Mouse (Mus musculus): ENCODE measurements around the gene Tor1a. TPM values are rescaled to one million over a fixed set of nuclear protein-coding genes. Genes with fewer than 3 reads are reported as not detected.
A peak's percentile ranks its signal among the peaks of the same experiment; 100 is the strongest.

Tor1a gene
- polyA plus RNA-seq, 1 experiment: 42.7 TPM

GRCm38 (mm10) chr2:30965627-30966026, 2.1 kb downstream of the Tor1a start:
- Histone ChIP-seq H3K4me2 (ENCODE audit: low read depth) (no peak overlapping the region), H3K27me3 (ENCODE audit: control insufficient read depth, insufficient read depth, insufficient read length) (no peaks in the 10 kb centered on the region), H3K36me3 (ENCODE audit: control insufficient read depth, insufficient read depth) (peaks cover 18% of the 10 kb centered on the region)

GRCm38 (mm10) chr2:30962570-30963254, 5.0 kb downstream of the Tor1a start:
- TF ChIP-seq CEBPB (IDR thresholded peaks at IDR 0.05; ENCODE audit: insufficient read depth, poor library complexity, severe bottlenecking): no peak
- TF ChIP-seq POLR2AphosphoS2 (IDR thresholded peaks at IDR 0.05; ENCODE audit: insufficient read length, low read depth): no peak
- TF ChIP-seq E2F4 (IDR thresholded peaks at IDR 0.05; ENCODE audit: insufficient read depth): no peak
- peak in 1 of 3 experiments; percentile 41 for TF ChIP-seq MYOD1 (IDR thresholded peaks at IDR 0.05; ENCODE audit: control insufficient read depth in 1 of 3, insufficient read length in 2 of 3, low read depth in 2 of 3)
- H3ac ChIP-seq (ENCODE audit: control insufficient read depth, insufficient read length): no peak overlapping the region
- peaks cover 17% of the 10 kb centered on the region for H3K79me2 ChIP-seq (ENCODE audit: control insufficient read depth, insufficient read depth)
- peaks cover 31% of the 10 kb centered on the region for H3K36me3 ChIP-seq (ENCODE audit: control insufficient read depth, insufficient read depth)
- no peak overlapping the region for H3K4me3 ChIP-seq
- H3K4me2 ChIP-seq (ENCODE audit: low read depth): no peak overlapping the region
- no peaks in the 10 kb centered on the region for H3K27me3 ChIP-seq (ENCODE audit: control insufficient read depth, insufficient read depth, insufficient read length)

More at GRCm38 (mm10) chr2:30965627-30966026, 2.1 kb downstream of the Tor1a start:
- peaks cover 17% of the 10 kb centered on the region for H3K79me2 ChIP-seq (ENCODE audit: control insufficient read depth, insufficient read depth)
- no peak for TF ChIP-seq TCF12 (IDR thresholded peaks at IDR 0.05; ENCODE audit: insufficient read depth, poor library complexity, severe bottlenecking)
- TF ChIP-seq MAX (IDR thresholded peaks at IDR 0.05; ENCODE audit: low read depth): no peak
- TF ChIP-seq E2F4 (IDR thresholded peaks at IDR 0.05; ENCODE audit: insufficient read depth): no peak
- TF ChIP-seq REST (IDR thresholded peaks at IDR 0.05; ENCODE audit: insufficient read depth, insufficient read length): no peak
- TF ChIP-seq TCF3 (IDR thresholded peaks at IDR 0.05; ENCODE audit: insufficient read length, low read depth): no peak
- no peak for TF ChIP-seq SRF (IDR thresholded peaks at IDR 0.05; ENCODE audit: control insufficient read depth, insufficient read length, low read depth)
- no peak for TF ChIP-seq CEBPB (IDR thresholded peaks at IDR 0.05; ENCODE audit: insufficient read depth, poor library complexity, severe bottlenecking)
- TF ChIP-seq POLR2A (IDR thresholded peaks at IDR 0.05; ENCODE audit: insufficient read length, low read depth): no peak
- TF ChIP-seq POLR2AphosphoS2 (IDR thresholded peaks at IDR 0.05; ENCODE audit: insufficient read length, low read depth): no peak
- TF ChIP-seq USF1 (IDR thresholded peaks at IDR 0.05; ENCODE audit: low read depth): no peak
- no peak for TF ChIP-seq MYOD1 (IDR thresholded peaks at IDR 0.05; ENCODE audit: control insufficient read depth in 1 of 3, insufficient read length in 2 of 3, low read depth in 2 of 3)
- no peak for TF ChIP-seq MYOG (IDR thresholded peaks at IDR 0.05; ENCODE audit: control insufficient read depth in 1 of 3, insufficient read depth in 1 of 3, insufficient read length in 2 of 3, low read depth in 2 of 3)
- no peak overlapping the region for H3K4me3 ChIP-seq
- H3ac ChIP-seq (ENCODE audit: control insufficient read depth, insufficient read length): no peak overlapping the region

- H3K4me3 ChIP-seq: no peak overlapping the region
Observed at GRCm38 (mm10) chr2:30959856-30960255, 7.9 kb downstream of the Tor1a start.

DNA sequence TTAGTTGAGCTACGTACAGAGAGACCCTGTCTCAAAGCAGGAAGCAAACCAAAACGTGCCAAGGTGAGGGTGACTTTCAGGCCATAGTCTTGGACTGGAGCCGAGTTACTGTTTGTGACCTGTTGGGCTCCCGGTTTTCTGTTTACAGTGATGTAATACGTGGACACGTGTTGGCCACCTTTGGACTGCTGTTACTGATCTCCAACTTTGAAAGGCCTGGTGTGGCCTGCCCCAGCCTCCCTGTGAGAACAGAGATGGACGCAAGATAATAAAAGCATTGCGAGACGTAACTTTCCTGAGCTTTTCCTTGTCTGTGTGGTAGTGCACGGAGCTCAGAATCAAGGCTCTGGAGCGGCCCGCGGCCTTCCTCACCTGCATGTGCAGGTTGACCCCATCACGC, 9.0 kb downstream of the Tor1a start:
- Histone ChIP-seq H3K36me3 (ENCODE audit: control insufficient read depth, insufficient read depth) (peaks cover 27% of the 10 kb centered on the region), H3K27me3 (ENCODE audit: control insufficient read depth, insufficient read depth, insufficient read length) (no peaks in the 10 kb centered on the region), H3K4me3 (no peak overlapping the region), H3K4me2 (ENCODE audit: low read depth) (no peak overlapping the region), H3ac (ENCODE audit: control insufficient read depth, insufficient read length) (no peak overlapping the region), H3K79me2 (ENCODE audit: control insufficient read depth, insufficient read depth) (peaks cover 17% of the 10 kb centered on the region)
- no peak for TF ChIP-seq MAX (IDR thresholded peaks at IDR 0.05; ENCODE audit: low read depth)
- no peak for TF ChIP-seq MYOG (IDR thresholded peaks at IDR 0.05; ENCODE audit: control insufficient read depth in 1 of 3, insufficient read depth in 1 of 3, insufficient read length in 2 of 3, low read depth in 2 of 3)

More at GRCm38 (mm10) chr2:30959856-30960255, 7.9 kb downstream of the Tor1a start:
- Histone ChIP-seq H3K27me3 (ENCODE audit: control insufficient read depth, insufficient read depth, insufficient read length) (no peaks in the 10 kb centered on the region), H3K36me3 (ENCODE audit: control insufficient read depth, insufficient read depth) (peaks cover 34% of the 10 kb centered on the region), H3ac (ENCODE audit: control insufficient read depth, insufficient read length) (no peak overlapping the region), H3K79me2 (ENCODE audit: control insufficient read depth, insufficient read depth) (peaks cover 5% of the 10 kb centered on the region), H3K4me2 (ENCODE audit: low read depth) (no peak overlapping the region)
- TF ChIP-seq POLR2A (IDR thresholded peaks at IDR 0.05; ENCODE audit: insufficient read length, low read depth): no peak
- no peak for TF ChIP-seq CEBPB (IDR thresholded peaks at IDR 0.05; ENCODE audit: insufficient read depth, poor library complexity, severe bottlenecking)
- TF ChIP-seq MAX (IDR thresholded peaks at IDR 0.05; ENCODE audit: low read depth): no peak
- no peak for TF ChIP-seq REST (IDR thresholded peaks at IDR 0.05; ENCODE audit: insufficient read depth, insufficient read length)
- no peak for TF ChIP-seq MYOG (IDR thresholded peaks at IDR 0.05; ENCODE audit: control insufficient read depth in 1 of 3, insufficient read depth in 1 of 3, insufficient read length in 2 of 3, low read depth in 2 of 3)
- TF ChIP-seq SRF (IDR thresholded peaks at IDR 0.05; ENCODE audit: control insufficient read depth, insufficient read length, low read depth): no peak

- TF ChIP-seq CEBPB (IDR thresholded peaks at IDR 0.05; ENCODE audit: insufficient read depth, poor library complexity, severe bottlenecking): no peak
- no peak for TF ChIP-seq REST (IDR thresholded peaks at IDR 0.05; ENCODE audit: insufficient read depth, insufficient read length)
- TF ChIP-seq MYOG (IDR thresholded peaks at IDR 0.05; ENCODE audit: control insufficient read depth in 1 of 3, insufficient read depth in 1 of 3, insufficient read length in 2 of 3, low read depth in 2 of 3): no peak
- TF ChIP-seq E2F4 (IDR thresholded peaks at IDR 0.05; ENCODE audit: insufficient read depth): no peak
- no peak for TF ChIP-seq MYOD1 (IDR thresholded peaks at IDR 0.05; ENCODE audit: control insufficient read depth in 1 of 3, insufficient read length in 2 of 3, low read depth in 2 of 3)
- TF ChIP-seq POLR2AphosphoS2 (IDR thresholded peaks at IDR 0.05; ENCODE audit: insufficient read length, low read depth): no peak
- no peak for TF ChIP-seq USF1 (IDR thresholded peaks at IDR 0.05; ENCODE audit: low read depth)
- TF ChIP-seq POLR2A (IDR thresholded peaks at IDR 0.05; ENCODE audit: insufficient read length, low read depth): no peak
- no peak for TF ChIP-seq TCF12 (IDR thresholded peaks at IDR 0.05; ENCODE audit: insufficient read depth, poor library complexity, severe bottlenecking)
- TF ChIP-seq SRF (IDR thresholded peaks at IDR 0.05; ENCODE audit: control insufficient read depth, insufficient read length, low read depth): no peak
- Histone ChIP-seq H3K4me2 (ENCODE audit: low read depth) (no peak overlapping the region), H3K36me3 (ENCODE audit: control insufficient read depth, insufficient read depth) (peaks cover 21% of the 10 kb centered on the region), H3ac (ENCODE audit: control insufficient read depth, insufficient read length) (no peak overlapping the region), H3K27me3 (ENCODE audit: control insufficient read depth, insufficient read depth, insufficient read length) (no peaks in the 10 kb centered on the region), H3K4me3 (no peak overlapping the region), H3K79me2 (ENCODE audit: control insufficient read depth, insufficient read depth) (peaks cover 23% of the 10 kb centered on the region)
Observed at GRCm38 (mm10) chr2:30957511-30957910, 10.2 kb downstream of the Tor1a start.
